Mouse (Mus musculus): ENCODE measurements around the gene Skap2. TPM values are rescaled to one million over a fixed set of nuclear protein-coding genes. Genes with fewer than 3 reads are reported as not detected.

Gene Skap2
- polyA plus RNA-seq, 1 experiment, result 13.3 TPM

DNA sequence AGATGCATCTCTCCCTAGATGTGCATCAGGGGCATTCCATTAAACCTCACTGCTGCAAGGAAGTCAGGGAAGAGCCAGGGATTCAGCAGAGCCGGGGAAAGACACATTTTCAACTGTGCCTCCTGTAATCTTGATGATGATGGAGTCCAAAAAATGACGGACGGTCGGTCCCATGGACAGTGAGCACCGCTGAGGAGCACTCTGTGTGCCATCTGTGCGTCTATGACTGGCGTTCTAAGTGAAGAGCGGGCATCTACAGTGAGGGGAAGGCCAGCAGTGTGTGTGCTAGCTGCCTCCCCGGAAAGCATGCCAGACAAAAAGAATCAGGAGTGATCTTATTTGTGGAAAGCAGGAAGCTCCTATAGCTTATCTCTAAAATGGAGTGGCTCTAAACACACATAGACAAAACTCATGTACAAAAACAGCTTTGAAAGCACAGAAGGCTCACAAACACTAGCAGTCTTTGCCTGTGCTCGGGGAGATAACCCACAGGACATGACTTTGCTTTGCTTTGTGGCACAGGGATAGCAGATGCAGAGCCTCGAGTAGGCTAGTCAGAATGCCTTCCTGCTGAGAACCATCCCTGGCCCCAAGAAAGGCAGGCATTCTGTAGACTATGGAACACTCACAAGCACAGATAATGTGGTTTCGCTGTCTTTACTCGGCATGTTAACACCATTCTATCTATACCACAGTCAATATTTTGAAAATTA, 135.4 kb downstream of the Skap2 start:
- H3K79me3 ChIP-seq (ENCODE audit: low read depth), result no peaks in the 10 kb centered on the region
- no peaks in the 10 kb centered on the region for H3K79me2 ChIP-seq (ENCODE audit: control insufficient read depth, insufficient read depth)
- no peaks in the 10 kb centered on the region for H3K27me3 ChIP-seq (ENCODE audit: control insufficient read depth, insufficient read depth, insufficient read length)
- no peaks in the 10 kb centered on the region for H3K36me3 ChIP-seq (ENCODE audit: control insufficient read depth, insufficient read depth)
- no peak overlapping the region for H3ac ChIP-seq (ENCODE audit: control insufficient read depth, insufficient read length, low read depth)
- TF ChIP-seq USF1 (IDR thresholded peaks at IDR 0.05; ENCODE audit: low read depth) (no peak), CEBPB (IDR thresholded peaks at IDR 0.05; ENCODE audit: low read depth) (no peak), FOSL1 (IDR thresholded peaks at IDR 0.05; ENCODE audit: insufficient read depth, low read length, poor library complexity, severe bottlenecking) (no peak)
- no peak overlapping the region for H3K4me3 ChIP-seq (ENCODE audit: insufficient read depth, poor library complexity, severe bottlenecking)

GRCm38 (mm10) chr6:51875884-51876626, 136.3 kb downstream of the Skap2 start:
- H3K4me3 ChIP-seq (ENCODE audit: insufficient read depth, poor library complexity, severe bottlenecking), result no peak overlapping the region
- TF ChIP-seq CTCF (IDR thresholded peaks at IDR 0.05; ENCODE audit: control insufficient read depth, insufficient read depth, insufficient read length), result no peak
- no peak for TF ChIP-seq CEBPB (IDR thresholded peaks at IDR 0.05; ENCODE audit: low read depth)
- no peak for TF ChIP-seq MYOD1 (IDR thresholded peaks at IDR 0.05; ENCODE audit: control insufficient read depth, insufficient read length, low read depth)
- TF ChIP-seq MAX (IDR thresholded peaks at IDR 0.05), result no peak
- TF ChIP-seq USF1 (IDR thresholded peaks at IDR 0.05; ENCODE audit: low read depth), result peak; percentile 12
- no peak for TF ChIP-seq MYOG (IDR thresholded peaks at IDR 0.05; ENCODE audit: control insufficient read depth, extremely low read depth, insufficient read length)
- no peak for TF ChIP-seq FOSL1 (IDR thresholded peaks at IDR 0.05; ENCODE audit: insufficient read depth, low read length, poor library complexity, severe bottlenecking)
- no peaks in the 10 kb centered on the region for H3K27me3 ChIP-seq (ENCODE audit: control insufficient read depth, insufficient read depth, insufficient read length)
- no peak overlapping the region for H3ac ChIP-seq (ENCODE audit: control insufficient read depth, insufficient read length, low read depth)
- no peaks in the 10 kb centered on the region for H3K36me3 ChIP-seq (ENCODE audit: control insufficient read depth, insufficient read depth)
- no peaks in the 10 kb centered on the region for H3K79me2 ChIP-seq (ENCODE audit: control insufficient read depth, insufficient read depth)
- no peaks in the 10 kb centered on the region for H3K79me3 ChIP-seq (ENCODE audit: low read depth)

- H3ac ChIP-seq (ENCODE audit: control insufficient read depth, insufficient read length, low read depth), result no peak overlapping the region
- no peaks in the 10 kb centered on the region for H3K36me3 ChIP-seq (ENCODE audit: control insufficient read depth, insufficient read depth)
- no peaks in the 10 kb centered on the region for H3K27me3 ChIP-seq (ENCODE audit: control insufficient read depth, insufficient read depth, insufficient read length)
- H3K4me3 ChIP-seq (ENCODE audit: insufficient read depth, poor library complexity, severe bottlenecking), result no peak overlapping the region
- no peaks in the 10 kb centered on the region for H3K79me2 ChIP-seq (ENCODE audit: control insufficient read depth, insufficient read depth)
- TF ChIP-seq MYOG (IDR thresholded peaks at IDR 0.05; ENCODE audit: control insufficient read depth, extremely low read depth, insufficient read length) (no peak), USF1 (IDR thresholded peaks at IDR 0.05; ENCODE audit: low read depth) (no peak), MAX (IDR thresholded peaks at IDR 0.05) (no peak), CTCF (IDR thresholded peaks at IDR 0.05; ENCODE audit: control insufficient read depth, insufficient read depth, insufficient read length) (no peak), CEBPB (IDR thresholded peaks at IDR 0.05; ENCODE audit: low read depth) (no peak), MYOD1 (IDR thresholded peaks at IDR 0.05; ENCODE audit: control insufficient read depth, insufficient read length, low read depth) (no peak), FOSL1 (IDR thresholded peaks at IDR 0.05; ENCODE audit: insufficient read depth, low read length, poor library complexity, severe bottlenecking) (no peak)
- no peaks in the 10 kb centered on the region for H3K79me3 ChIP-seq (ENCODE audit: low read depth)
Measured at GRCm38 (mm10) chr6:51874035-51874434, 138.3 kb downstream of the Skap2 start.

- no peaks in the 10 kb centered on the region for H3K79me2 ChIP-seq (ENCODE audit: control insufficient read depth, insufficient read depth)
- no peaks in the 10 kb centered on the region for H3K36me3 ChIP-seq (ENCODE audit: control insufficient read depth, insufficient read depth)
- no peaks in the 10 kb centered on the region for H3K27me3 ChIP-seq (ENCODE audit: control insufficient read depth, insufficient read depth, insufficient read length)
- H3K4me3 ChIP-seq (ENCODE audit: insufficient read depth, poor library complexity, severe bottlenecking), result no peak overlapping the region
- H3K79me3 ChIP-seq (ENCODE audit: low read depth), result no peaks in the 10 kb centered on the region
- TF ChIP-seq CEBPB (IDR thresholded peaks at IDR 0.05; ENCODE audit: low read depth) (no peak), CTCF (IDR thresholded peaks at IDR 0.05; ENCODE audit: control insufficient read depth, insufficient read depth, insufficient read length) (no peak), MAX (IDR thresholded peaks at IDR 0.05) (no peak), MYOD1 (IDR thresholded peaks at IDR 0.05; ENCODE audit: control insufficient read depth, insufficient read length, low read depth) (no peak), USF1 (IDR thresholded peaks at IDR 0.05; ENCODE audit: low read depth) (no peak), MYOG (IDR thresholded peaks at IDR 0.05; ENCODE audit: control insufficient read depth, extremely low read depth, insufficient read length) (no peak)
- H3ac ChIP-seq (ENCODE audit: control insufficient read depth, insufficient read length, low read depth), result no peak overlapping the region
Measured at GRCm38 (mm10) chr6:51871135-51871534, 141.2 kb downstream of the Skap2 start.

DNA sequence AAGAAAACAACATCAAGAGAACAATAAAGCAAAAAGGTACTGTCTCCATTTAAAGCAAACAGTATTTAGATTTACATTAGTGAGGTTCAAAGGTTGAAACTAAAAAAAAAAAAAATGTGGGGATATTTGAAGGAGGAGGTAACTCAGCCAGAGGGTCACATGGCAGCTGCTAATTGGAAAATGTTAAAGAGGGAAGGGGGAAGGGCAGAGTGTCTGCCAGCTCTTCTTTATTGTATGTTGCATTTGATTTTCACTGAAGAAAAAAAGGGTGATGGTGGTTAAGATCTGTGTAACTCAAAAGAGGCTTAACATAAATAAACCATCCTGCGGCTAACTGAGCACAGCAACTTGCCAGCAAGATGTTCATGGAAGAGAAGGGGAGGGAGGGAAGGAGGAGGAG, 142.1 kb downstream of the Skap2 start:
- TF ChIP-seq CEBPB (IDR thresholded peaks at IDR 0.05; ENCODE audit: low read depth), result no peak
- no peak for TF ChIP-seq MYOG (IDR thresholded peaks at IDR 0.05; ENCODE audit: control insufficient read depth, extremely low read depth, insufficient read length)
- TF ChIP-seq MAX (IDR thresholded peaks at IDR 0.05), result no peak
- no peak for TF ChIP-seq CTCF (IDR thresholded peaks at IDR 0.05; ENCODE audit: control insufficient read depth, insufficient read depth, insufficient read length)
- TF ChIP-seq MYOD1 (IDR thresholded peaks at IDR 0.05; ENCODE audit: control insufficient read depth, insufficient read length, low read depth), result no peak
- TF ChIP-seq USF1 (IDR thresholded peaks at IDR 0.05; ENCODE audit: low read depth), result no peak
- no peak for TF ChIP-seq FOSL1 (IDR thresholded peaks at IDR 0.05; ENCODE audit: insufficient read depth, low read length, poor library complexity, severe bottlenecking)
- no peaks in the 10 kb centered on the region for H3K79me2 ChIP-seq (ENCODE audit: control insufficient read depth, insufficient read depth)
- no peak overlapping the region for H3ac ChIP-seq (ENCODE audit: control insufficient read depth, insufficient read length, low read depth)
- H3K79me3 ChIP-seq (ENCODE audit: low read depth), result no peaks in the 10 kb centered on the region
- H3K36me3 ChIP-seq (ENCODE audit: control insufficient read depth, insufficient read depth), result no peaks in the 10 kb centered on the region
- H3K4me3 ChIP-seq (ENCODE audit: insufficient read depth, poor library complexity, severe bottlenecking), result no peak overlapping the region
- H3K27me3 ChIP-seq (ENCODE audit: control insufficient read depth, insufficient read depth, insufficient read length), result no peaks in the 10 kb centered on the region
